Mouse (Mus musculus): ENCODE data around the gene Inhba. TPM values are rescaled to one million over a fixed set of nuclear protein-coding genes. Genes with fewer than 3 reads are reported as not detected.
A peak's percentile ranks its signal among the peaks of the same experiment; 100 is the strongest.

Gene Inhba
- polyA plus RNA-seq, 1 experiment from 2014 or later, result 0.23 TPM

GRCm38 (mm10) chr13:16030557-16031057 is 19.0 kb downstream of the Inhba start:
- no peaks in the 10 kb centered on the region for H3K36me3 ChIP-seq
- ATAC-seq, result no peak
- H3K4me3 ChIP-seq (replicated peaks), result no peak overlapping the region
- no peaks in the 10 kb centered on the region for H3K9me3 ChIP-seq
- no peaks in the 10 kb centered on the region for H3K27me3 ChIP-seq
- H3K9ac ChIP-seq (replicated peaks), result no peak overlapping the region
- H3K4me2 ChIP-seq (replicated peaks), result no peak overlapping the region
- 0 out of 2 replicates have a peak, but pooled peaks cover 4% of the 10 kb centered on the region for H3K4me1 ChIP-seq (replicated peaks)
- no peak overlapping the region for H3K27ac ChIP-seq
- WGBS, result 87% methylated on average over 5 of the region's 5 CpGs

DNA sequence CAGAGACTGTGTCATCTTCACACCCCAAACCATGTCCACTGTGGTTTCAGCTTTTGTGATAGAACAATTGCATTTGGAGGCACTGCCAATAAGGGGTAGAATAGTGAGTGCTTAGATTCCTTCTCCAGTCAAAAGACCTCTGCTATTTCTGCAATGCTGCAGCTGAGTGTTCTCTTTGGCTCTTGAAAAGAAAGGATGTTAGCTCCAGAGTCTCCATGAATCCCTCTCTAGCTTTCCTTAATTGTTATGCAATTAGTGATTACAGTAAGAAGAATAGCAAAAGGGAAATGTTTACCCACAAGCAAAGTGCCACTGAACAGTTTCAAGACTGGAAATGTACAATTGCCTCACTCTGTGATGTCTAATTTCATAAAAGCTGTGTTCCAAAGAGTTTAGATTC is 20.8 kb downstream of the Inhba start:
- no peak overlapping the region for H3K4me2 ChIP-seq (replicated peaks)

DNA sequence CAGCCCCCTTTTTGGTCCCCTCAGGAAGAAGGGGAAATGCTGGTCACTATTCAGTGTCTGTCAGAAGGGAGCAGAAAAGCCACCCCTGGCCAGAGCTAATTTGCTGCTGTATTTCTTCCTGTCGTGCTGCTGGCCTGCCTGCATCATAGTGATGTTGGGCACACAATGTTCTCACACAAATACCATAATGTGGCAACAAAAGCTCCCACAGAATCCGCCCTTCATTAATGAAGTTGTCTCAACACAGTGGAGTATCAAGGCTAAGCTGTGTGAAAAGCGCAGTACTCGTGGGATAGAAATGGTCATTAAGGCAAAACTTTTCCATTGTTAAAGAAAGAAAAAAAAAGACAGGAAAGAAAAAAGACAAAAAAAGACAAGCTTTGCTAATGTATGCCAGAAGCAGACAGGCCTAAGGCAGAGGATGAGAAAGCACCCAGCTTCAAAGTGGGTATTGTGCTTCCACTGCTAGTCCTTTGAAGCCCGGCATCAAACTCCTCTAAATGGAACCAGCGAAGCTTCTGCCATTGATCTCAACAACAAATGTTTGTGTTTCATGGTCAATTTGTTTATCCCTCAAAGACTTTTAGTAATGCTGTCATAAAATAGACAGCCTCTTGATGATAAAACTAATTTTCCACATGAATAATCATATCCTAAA is 21.4 kb downstream of the Inhba start:
- 27% methylated on average over 6 of the region's 6 CpGs for WGBS
- no peaks in the 10 kb centered on the region for H3K27me3 ChIP-seq
- ATAC-seq, result peak; percentile 62; the same call in 1 of the 2 replicates
- H3K9ac ChIP-seq (replicated peaks), result no peak overlapping the region
- no peak overlapping the region for H3K27ac ChIP-seq
- H3K36me3 ChIP-seq, result no peaks in the 10 kb centered on the region
- no peaks in the 10 kb centered on the region for H3K9me3 ChIP-seq
- no peak overlapping the region for H3K4me3 ChIP-seq (replicated peaks)
- H3K4me1 ChIP-seq (replicated peaks), result 0 out of 2 replicates have a peak, but pooled peaks cover 4% of the 10 kb centered on the region
- H3K4me2 ChIP-seq (replicated peaks), result no peak overlapping the region

More for the DNA sequence above, 20.8 kb downstream of the Inhba start:
- Histone ChIP-seq H3K4me1 (replicated peaks) (0 out of 2 replicates have a peak, but pooled peaks cover 4% of the 10 kb centered on the region), H3K36me3 (no peaks in the 10 kb centered on the region), H3K9ac (replicated peaks) (no peak overlapping the region), H3K27me3 (no peaks in the 10 kb centered on the region), H3K27ac (no peak overlapping the region), H3K4me3 (replicated peaks) (no peak overlapping the region), H3K9me3 (no peaks in the 10 kb centered on the region)
- no peak for ATAC-seq

DNA sequence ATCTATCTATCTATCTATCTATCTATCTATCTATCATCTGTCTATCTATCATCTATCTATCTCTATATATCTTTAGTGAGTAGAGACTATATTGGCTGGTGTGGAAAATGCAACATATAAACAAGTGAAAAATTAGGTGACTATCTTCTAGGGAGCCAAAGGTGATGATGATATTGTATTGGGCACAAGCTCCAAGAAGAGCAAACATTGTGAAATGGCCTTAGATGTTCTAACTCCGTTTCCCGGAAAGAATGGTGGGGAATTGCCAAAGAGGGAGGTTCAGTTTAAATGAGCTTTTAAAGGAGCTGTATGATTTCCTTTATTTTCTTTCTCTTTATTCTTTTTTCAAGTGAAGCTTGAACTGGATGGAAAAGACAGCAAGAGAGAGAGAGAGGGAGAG is 57.4 kb downstream of the Inhba start:
- WGBS, result 94% methylated on average over 2 of the region's 2 CpGs
- H3K9ac ChIP-seq (replicated peaks), result no peak overlapping the region
- no peaks in the 10 kb centered on the region for H3K4me1 ChIP-seq (replicated peaks)
- H3K9me3 ChIP-seq, result no peaks in the 10 kb centered on the region
- no peak for ATAC-seq
- H3K4me3 ChIP-seq (replicated peaks), result no peak overlapping the region
- H3K4me2 ChIP-seq (replicated peaks), result no peak overlapping the region
- no peaks in the 10 kb centered on the region for H3K27me3 ChIP-seq
- H3K36me3 ChIP-seq, result no peaks in the 10 kb centered on the region
- H3K27ac ChIP-seq, result no peak overlapping the region

GRCm38 (mm10) chr13:16077276-16077675 is 65.6 kb downstream of the Inhba start:
- no peaks in the 10 kb centered on the region for H3K27me3 ChIP-seq
- WGBS, result 89% methylated on average over 5 of the region's 5 CpGs
- no peaks in the 10 kb centered on the region for H3K4me1 ChIP-seq (replicated peaks)
- H3K9me3 ChIP-seq, result no peaks in the 10 kb centered on the region
- H3K4me2 ChIP-seq (replicated peaks), result no peak overlapping the region
- no peak overlapping the region for H3K9ac ChIP-seq (replicated peaks)
- no peak overlapping the region for H3K27ac ChIP-seq
- ATAC-seq, result no peak
- no peak overlapping the region for H3K4me3 ChIP-seq (replicated peaks)
- H3K36me3 ChIP-seq, result no peaks in the 10 kb centered on the region

GRCm38 (mm10) chr13:16078216-16078731 is 66.6 kb downstream of the Inhba start:
- Histone ChIP-seq H3K9me3 (no peaks in the 10 kb centered on the region), H3K9ac (replicated peaks) (no peak overlapping the region), H3K4me3 (replicated peaks) (no peak overlapping the region), H3K27me3 (no peaks in the 10 kb centered on the region), H3K4me1 (replicated peaks) (no peaks in the 10 kb centered on the region), H3K27ac (no peak overlapping the region), H3K36me3 (no peaks in the 10 kb centered on the region), H3K4me2 (replicated peaks) (no peak overlapping the region)
- 83% methylated on average over 7 of the region's 7 CpGs for WGBS
- ATAC-seq, result no peak

GRCm38 (mm10) chr13:16080205-16080604 is 68.6 kb downstream of the Inhba start:
- Histone ChIP-seq H3K27ac (no peak overlapping the region), H3K9ac (replicated peaks) (no peak overlapping the region), H3K4me3 (replicated peaks) (no peak overlapping the region), H3K9me3 (no peaks in the 10 kb centered on the region), H3K4me2 (replicated peaks) (no peak overlapping the region), H3K36me3 (no peaks in the 10 kb centered on the region), H3K27me3 (no peaks in the 10 kb centered on the region), H3K4me1 (replicated peaks) (no peaks in the 10 kb centered on the region)
- no peak for ATAC-seq
- WGBS, result 69% methylated on average over 2 of the region's 2 CpGs

Measured in midbrain, embryonic 13.5 days (tissue).